Mouse (Mus musculus): ENCODE measurements at regions not wholly inside any gene's neighbourhood (a gene's known extent, or its start where the extent isn't known, plus 50 kb on each side); places are given as distances from the start of the nearest gene placed in this dataset.

- Histone ChIP-seq H3K9me3 (ENCODE audit: low read length) (peaks cover 5% of the 10 kb centered on the region; the same call in 1 of the 2 replicates), H3K36me3 (ENCODE audit: insufficient read depth, low read length) (no peaks in the 10 kb centered on the region), H3K27me3 (ENCODE audit: insufficient read depth, low read length) (no peaks in the 10 kb centered on the region), H3K4me1 (replicated peaks; ENCODE audit: low read depth, low read length) (no peaks in the 10 kb centered on the region), H3K4me3 (replicated peaks; ENCODE audit: low read length) (no peak overlapping the region)
- no peak for TF ChIP-seq NANOG (IDR thresholded peaks at IDR 0.05; ENCODE audit: borderline replicate concordance, low read length)
- TF ChIP-seq POU5F1 (IDR thresholded peaks at IDR 0.05; ENCODE audit: borderline replicate concordance, low read length), result no peak
- TF ChIP-seq CTCF (conservative IDR thresholded peaks at IDR 0.05; ENCODE audit: low read length), result no peak
Observed at GRCm38 (mm10) chr13:102576871-102577662, 116.3 kb upstream of the Cd180 start.

- Histone ChIP-seq H3K9me3 (ENCODE audit: low read length) (peaks cover 5% of the 10 kb centered on the region; the same call in 1 of the 2 replicates), H3K36me3 (ENCODE audit: insufficient read depth, low read length) (no peaks in the 10 kb centered on the region), H3K4me3 (replicated peaks; ENCODE audit: low read length) (no peak overlapping the region), H3K4me1 (replicated peaks; ENCODE audit: low read depth, low read length) (no peaks in the 10 kb centered on the region), H3K27me3 (ENCODE audit: insufficient read depth, low read length) (no peaks in the 10 kb centered on the region)
- no peak for TF ChIP-seq CTCF (conservative IDR thresholded peaks at IDR 0.05; ENCODE audit: low read length)
- TF ChIP-seq NANOG (IDR thresholded peaks at IDR 0.05; ENCODE audit: borderline replicate concordance, low read length), result no peak
- no peak for TF ChIP-seq POU5F1 (IDR thresholded peaks at IDR 0.05; ENCODE audit: borderline replicate concordance, low read length)
Observed at GRCm38 (mm10) chr13:102578811-102579210, 114.5 kb upstream of the Cd180 start.

GRCm38 (mm10) chr13:102579638-102580037, 113.7 kb upstream of the Cd180 start:
- Histone ChIP-seq H3K9me3 (ENCODE audit: low read length) (peaks cover 5% of the 10 kb centered on the region; the same call in 1 of the 2 replicates), H3K27me3 (ENCODE audit: insufficient read depth, low read length) (no peaks in the 10 kb centered on the region), H3K4me1 (replicated peaks; ENCODE audit: low read depth, low read length) (no peaks in the 10 kb centered on the region), H3K4me3 (replicated peaks; ENCODE audit: low read length) (no peak overlapping the region), H3K36me3 (ENCODE audit: insufficient read depth, low read length) (no peaks in the 10 kb centered on the region)
- no peak for TF ChIP-seq CTCF (conservative IDR thresholded peaks at IDR 0.05; ENCODE audit: low read length)
- no peak for TF ChIP-seq POU5F1 (IDR thresholded peaks at IDR 0.05; ENCODE audit: borderline replicate concordance, low read length)
- TF ChIP-seq NANOG (IDR thresholded peaks at IDR 0.05; ENCODE audit: borderline replicate concordance, low read length), result no peak

- Histone ChIP-seq H3K4me3 (replicated peaks; ENCODE audit: low read length) (no peak overlapping the region), H3K9me3 (ENCODE audit: low read length) (peaks cover 5% of the 10 kb centered on the region; the same call in 1 of the 2 replicates), H3K4me1 (replicated peaks; ENCODE audit: low read depth, low read length) (no peaks in the 10 kb centered on the region), H3K27me3 (ENCODE audit: insufficient read depth, low read length) (no peaks in the 10 kb centered on the region), H3K36me3 (ENCODE audit: insufficient read depth, low read length) (no peaks in the 10 kb centered on the region)
- no peak for TF ChIP-seq NANOG (IDR thresholded peaks at IDR 0.05; ENCODE audit: borderline replicate concordance, low read length)
Observed at GRCm38 (mm10) chr13:102583984-102584645, 109.2 kb upstream of the Cd180 start.

- Histone ChIP-seq H3K36me3 (ENCODE audit: insufficient read depth, low read length) (no peaks in the 10 kb centered on the region), H3K4me1 (replicated peaks; ENCODE audit: low read depth, low read length) (no peaks in the 10 kb centered on the region), H3K9me3 (ENCODE audit: low read length) (peaks cover 5% of the 10 kb centered on the region; the same call in 1 of the 2 replicates), H3K27me3 (ENCODE audit: insufficient read depth, low read length) (no peaks in the 10 kb centered on the region), H3K4me3 (replicated peaks; ENCODE audit: low read length) (no peak overlapping the region)
- TF ChIP-seq NANOG (IDR thresholded peaks at IDR 0.05; ENCODE audit: borderline replicate concordance, low read length), result no peak
- no peak for TF ChIP-seq CTCF (conservative IDR thresholded peaks at IDR 0.05; ENCODE audit: low read length)
- no peak for TF ChIP-seq POU5F1 (IDR thresholded peaks at IDR 0.05; ENCODE audit: borderline replicate concordance, low read length)
Observed at GRCm38 (mm10) chr13:102586215-102586614, 107.1 kb upstream of the Cd180 start.

- Histone ChIP-seq H3K4me3 (replicated peaks; ENCODE audit: low read length) (no peak overlapping the region), H3K9me3 (ENCODE audit: low read length) (no peaks in the 10 kb centered on the region), H3K4me1 (replicated peaks; ENCODE audit: low read depth, low read length) (no peaks in the 10 kb centered on the region), H3K27me3 (ENCODE audit: insufficient read depth, low read length) (peaks cover 2% of the 10 kb centered on the region; the same call in 1 of the 2 replicates), H3K36me3 (ENCODE audit: insufficient read depth, low read length) (no peaks in the 10 kb centered on the region)
- TF ChIP-seq NANOG (IDR thresholded peaks at IDR 0.05; ENCODE audit: borderline replicate concordance, low read length) (no peak), CTCF (conservative IDR thresholded peaks at IDR 0.05; ENCODE audit: low read length) (no peak), POU5F1 (IDR thresholded peaks at IDR 0.05; ENCODE audit: borderline replicate concordance, low read length) (no peak)
Observed at GRCm38 (mm10) chr13:102589680-102590435, 103.5 kb upstream of the Cd180 start.

GRCm38 (mm10) chr13:102591803-102592537, 101.4 kb upstream of the Cd180 start:
- Histone ChIP-seq H3K27me3 (ENCODE audit: insufficient read depth, low read length) (peaks cover 2% of the 10 kb centered on the region; the same call in 1 of the 2 replicates), H3K4me3 (replicated peaks; ENCODE audit: low read length) (no peak overlapping the region), H3K36me3 (ENCODE audit: insufficient read depth, low read length) (no peaks in the 10 kb centered on the region), H3K9me3 (ENCODE audit: low read length) (no peaks in the 10 kb centered on the region), H3K4me1 (replicated peaks; ENCODE audit: low read depth, low read length) (no peaks in the 10 kb centered on the region)
- TF ChIP-seq POU5F1 (IDR thresholded peaks at IDR 0.05; ENCODE audit: borderline replicate concordance, low read length) (no peak), CTCF (conservative IDR thresholded peaks at IDR 0.05; ENCODE audit: low read length) (no peak), NANOG (IDR thresholded peaks at IDR 0.05; ENCODE audit: borderline replicate concordance, low read length) (no peak)

All from E14TG2a.4 (cell line).